Mouse (Mus musculus) kidney, embryonic 16.5 days (tissue): ENCODE data around the gene Orai1. TPM values are rescaled to one million over a fixed set of nuclear protein-coding genes. Genes with fewer than 3 reads are reported as not detected.

Experiments used
- ATAC-seq: fragments of 200-750 bp; cut with Nextera tagmentation; 2 replicates; pipeline ENCODE4 v1.8.0; 2017; ENCODE audit warnings: moderate TSS enrichment; ENCODE audit not compliant: low FRiP score, low TSS enrichment
- H3K27ac ChIP-seq: fragments of 300-500 bp; sonication (generic); 2 replicates; pipeline ENCODE4 v1.5.1; 2014; ENCODE audit warnings: low read length
- H3K27me3 ChIP-seq: fragments of 300-500 bp; sonication (generic); 2 replicates; pipeline ENCODE4 v1.6.1; 2014; ENCODE audit warnings: low read length, control low read depth, mixed read lengths; ENCODE audit not compliant: insufficient read depth
- H3K36me3 ChIP-seq: fragments of 300-500 bp; sonication (generic); 2 replicates; pipeline ENCODE4 v1.6.1; 2014; ENCODE audit warnings: low read length, control low read depth, mixed read lengths; ENCODE audit not compliant: insufficient read depth
- H3K4me1 ChIP-seq: fragments of 300-500 bp; sonication (generic); 2 replicates; pipeline ENCODE4 v1.6.1; 2014; ENCODE audit warnings: low read length, control low read depth, mixed read lengths; ENCODE audit not compliant: insufficient read depth
- H3K4me2 ChIP-seq: fragments of 300-500 bp; sonication (generic); replicated peaks from 2 replicates; pipeline ENCODE4 v1.6.1; 2014; ENCODE audit warnings: low read depth, low read length
- H3K4me3 ChIP-seq: fragments of 300-500 bp; sonication (generic); 2 replicates; pipeline ENCODE4 v1.5.1; 2014; ENCODE audit warnings: mild to moderate bottlenecking, low read length
- H3K9ac ChIP-seq: fragments of 300-500 bp; sonication (generic); replicated peaks from 2 replicates; pipeline ENCODE4 v1.6.1; 2014; ENCODE audit warnings: low read length
- H3K9me3 ChIP-seq: fragments of 300-500 bp; sonication (generic); 2 replicates; pipeline ENCODE4 v1.6.1; 2016; ENCODE audit warnings: low read length, control low read depth
- WGBS: fragments of 180-500 bp; shearing (Covaris S2); extraction: QIAGEN DNeasy Blood & Tissue Kit; methylation state at CpG from one replicate; pipeline ENCODE4 v1.1.7; 2014; 5-methylcytosine and 5-hydroxymethylcytosine counted together
- polyA plus RNA-seq: library from polyadenylated mRNA; unstranded; fragments of >200 nt; fragmentation: Nextera tagmentation; extraction: Ambion mirVana; gene quantifications from 2 replicates; pipeline ENCODE4 v1.2.1, GENCODE M21; 2015

Gene Orai1
- polyA plus RNA-seq, 1 experiment from 2014 or later: 17.5 TPM

GRCm38 (mm10) chr5:122986091-122986493 is 28.8 kb upstream of the Orai1 start:
- H3K4me2 ChIP-seq: peak overlapping the region; percentile 96
- ATAC-seq: no peak
- peak overlapping the region; percentile 20; the same call in 1 of the 2 replicates for H3K4me3 ChIP-seq
- no peaks in the 10 kb centered on the region for H3K9me3 ChIP-seq
- no peaks in the 10 kb centered on the region for H3K36me3 ChIP-seq
- WGBS: 27% methylated on average over 8 of the region's 8 CpGs
- H3K27me3 ChIP-seq: no peaks in the 10 kb centered on the region
- peak overlapping the region; percentile 96 for H3K27ac ChIP-seq
- H3K9ac ChIP-seq: peak overlapping the region; percentile 47
- H3K4me1 ChIP-seq: peaks cover 55% of the 10 kb centered on the region

- peak overlapping the region; percentile 96 for H3K4me2 ChIP-seq
- peak overlapping the region; percentile 88 for H3K9ac ChIP-seq
- peaks cover 61% of the 10 kb centered on the region for H3K4me1 ChIP-seq
- H3K9me3 ChIP-seq: no peaks in the 10 kb centered on the region
- 4% methylated on average over 39 of the region's 39 CpGs for WGBS
- H3K36me3 ChIP-seq: no peaks in the 10 kb centered on the region
- peak overlapping the region; percentile 80 for H3K4me3 ChIP-seq
- no peaks in the 10 kb centered on the region for H3K27me3 ChIP-seq
- H3K27ac ChIP-seq: peak overlapping the region; percentile 96
- peak; percentile 72 for ATAC-seq
These were observed 27.5 kb upstream of the Orai1 start for GRCm38 (mm10) chr5:122987211-122988020.

GRCm38 (mm10) chr5:122988021-122988751 is 26.7 kb upstream of the Orai1 start:
- WGBS: 0% methylated on average over 40 of the region's 41 CpGs

GRCm38 (mm10) chr5:122989001-122989525 is 25.8 kb upstream of the Orai1 start:
- peak overlapping the region; percentile 96 for H3K27ac ChIP-seq
- H3K27me3 ChIP-seq: no peaks in the 10 kb centered on the region
- H3K4me1 ChIP-seq: peaks cover 66% of the 10 kb centered on the region
- no peaks in the 10 kb centered on the region for H3K9me3 ChIP-seq
- peak overlapping the region; percentile 88 for H3K9ac ChIP-seq
- no peaks in the 10 kb centered on the region for H3K36me3 ChIP-seq
- under 1% methylated on average over 25 of the region's 39 CpGs for WGBS
- peak overlapping the region; percentile 96 for H3K4me2 ChIP-seq
- H3K4me3 ChIP-seq: peak overlapping the region; percentile 80
- ATAC-seq: peak; percentile 57

More at GRCm38 (mm10) chr5:122988021-122988751, 26.7 kb upstream of the Orai1 start:
- H3K4me2 ChIP-seq: peak overlapping the region; percentile 96
- H3K36me3 ChIP-seq: no peaks in the 10 kb centered on the region
- H3K4me3 ChIP-seq: peak overlapping the region; percentile 80
- H3K9me3 ChIP-seq: no peaks in the 10 kb centered on the region
- ATAC-seq: 0 out of 2 replicates have a peak, but pooled peaks have one; percentile 10
- peak overlapping the region; percentile 88 for H3K9ac ChIP-seq
- H3K27me3 ChIP-seq: no peaks in the 10 kb centered on the region
- H3K4me1 ChIP-seq: peaks cover 61% of the 10 kb centered on the region
- H3K27ac ChIP-seq: peak overlapping the region; percentile 96

- 4% methylated on average over 15 of the region's 15 CpGs for WGBS
- ATAC-seq: no peak; the same call in 1 of the 2 replicates
- Histone ChIP-seq H3K27me3 (no peaks in the 10 kb centered on the region), H3K9ac (peak within 1 kb of the TSS; percentile 88), H3K4me3 (peak within 1 kb of the TSS; percentile 80), H3K4me2 (peak within 1 kb of the TSS; percentile 96), H3K9me3 (no peaks in the 10 kb centered on the region), H3K36me3 (no peaks in the 10 kb centered on the region), H3K4me1 (peaks cover 70% of the 10 kb centered on the region), H3K27ac (peak within 1 kb of the TSS; percentile 96)
These were observed 25.1 kb upstream of the Orai1 start, which contains the start of gene Kdm2b for GRCm38 (mm10) chr5:122989551-122990330. TSS of gene Kdm2b (minus strand) at chr5:122989823.

- peaks cover 70% of the 10 kb centered on the region for H3K4me1 ChIP-seq
- no peaks in the 10 kb centered on the region for H3K9me3 ChIP-seq
- 23% methylated on average over 16 of the region's 16 CpGs for WGBS
- peak overlapping the region; percentile 88 for H3K9ac ChIP-seq
- H3K27me3 ChIP-seq: no peaks in the 10 kb centered on the region
- peak overlapping the region; percentile 96 for H3K4me2 ChIP-seq
- peak overlapping the region; percentile 96 for H3K27ac ChIP-seq
- no peak for ATAC-seq
- no peaks in the 10 kb centered on the region for H3K36me3 ChIP-seq
- peak overlapping the region; percentile 80 for H3K4me3 ChIP-seq
These were observed 24.3 kb upstream of the Orai1 start for GRCm38 (mm10) chr5:122990411-122991160.

GRCm38 (mm10) chr5:122991350-122992004 is 23.4 kb upstream of the Orai1 start:
- Histone ChIP-seq H3K4me2 (peak overlapping the region; percentile 96), H3K9me3 (no peaks in the 10 kb centered on the region), H3K27ac (peak overlapping the region; percentile 4; the same call in 1 of the 2 replicates), H3K27me3 (no peaks in the 10 kb centered on the region), H3K36me3 (no peaks in the 10 kb centered on the region), H3K4me3 (no peak overlapping the region; the same call in 1 of the 2 replicates), H3K9ac (peak overlapping the region; percentile 88), H3K4me1 (peaks cover 61% of the 10 kb centered on the region)
- no peak for ATAC-seq
- WGBS: 37% methylated on average over 5 of the region's 5 CpGs

- ATAC-seq: no peak
- WGBS: 36% methylated on average over 2 of the region's 2 CpGs
- no peaks in the 10 kb centered on the region for H3K9me3 ChIP-seq
- H3K27me3 ChIP-seq: no peaks in the 10 kb centered on the region
- H3K4me2 ChIP-seq: peak overlapping the region; percentile 52
- peak overlapping the region; percentile 40; the same call in 1 of the 2 replicates for H3K9ac ChIP-seq
- peak overlapping the region; percentile 33; the same call in 1 of the 2 replicates for H3K4me3 ChIP-seq
- peak overlapping the region; percentile 78; the same call in 1 of the 2 replicates for H3K27ac ChIP-seq
- H3K4me1 ChIP-seq: peaks cover 47% of the 10 kb centered on the region
- H3K36me3 ChIP-seq: no peaks in the 10 kb centered on the region
These were observed 21.1 kb upstream of the Orai1 start for GRCm38 (mm10) chr5:122993811-122994210.
